ENCODE assay signal across 9 mouse cellular contexts in genomic region chr1:133032981-133033315, GRCm38 (mm10). TPM values are rescaled to one million over a fixed set of nuclear protein-coding genes. Genes with fewer than 3 reads are reported as not detected.
DNase-seq lines count a peak whose midpoint lies in the region; ATAC-seq and TF ChIP-seq lines count a peak whose summit lies in the region.
"Had no signal": no experiment of that assay in that cellular context is flagged by ENCODE, and none has a peak within 500 bp of the region (broad histone marks: within the 10 kb centered on the region; RNA-seq: fewer than 3 reads in every experiment).

No protein-coding gene starts in this region.

- no peaks in the 10 kb centered on the region for H3K36me3 ChIP-seq in heart, embryonic 12.5 days
- H3K36me3 ChIP-seq in hindbrain, embryonic 14.5 days (replicated peaks; ENCODE audit: control insufficient read depth, insufficient read depth) = no peaks in the 10 kb centered on the region
- H3K36me3 ChIP-seq in midbrain, embryonic 12.5 days = no peaks in the 10 kb centered on the region

- WGBS in heart, embryonic 12.5 days = 18% methylated on average over 5 of the region's 5 CpGs
- 12% methylated on average over 5 of the region's 5 CpGs for WGBS in hindbrain, embryonic 14.5 days
- WGBS in midbrain, embryonic 12.5 days = 6% methylated on average over 5 of the region's 5 CpGs

- DNase-seq in heart, adult 18-20 months = no peak
- DNase-seq in hindbrain, embryonic 14.5 days (ENCODE audit: low spot score) = no peak
- DNase-seq in left cerebral cortex, adult 8-10 months (ENCODE audit: low spot score in 2 of 2) = no peak
- no peak for DNase-seq in left cerebral cortex, postnatal 25 days (ENCODE audit: low spot score in 2 of 2)
- DNase-seq in adrenal gland, adult 2 months = no peak

- H3K9ac ChIP-seq in heart, embryonic 12.5 days = peak overlapping the region; percentile 68
- peak overlapping the region; percentile 52 for H3K9ac ChIP-seq in hindbrain, embryonic 14.5 days
- H3K9ac ChIP-seq in midbrain, embryonic 12.5 days (replicated peaks) = peak overlapping the region; percentile 55; the same call in 1 of the 2 replicates

- peak overlapping the region; percentile 56 for H3K4me3 ChIP-seq in heart, embryonic 12.5 days
- peak overlapping the region; percentile 86 for H3K4me3 ChIP-seq in bone marrow macrophage, adult 2 months (ENCODE audit: insufficient read depth, low read length)
- H3K4me3 ChIP-seq in hindbrain, embryonic 14.5 days (replicated peaks; ENCODE audit: low read length) = peak overlapping the region; percentile 34
- H3K4me3 ChIP-seq in midbrain, embryonic 12.5 days = peak overlapping the region; percentile 54

- H3K4me1 ChIP-seq in heart, embryonic 12.5 days (replicated peaks) = peaks cover 7% of the 10 kb centered on the region; the same call in 1 of the 2 replicates
- peaks cover 20% of the 10 kb centered on the region for H3K4me1 ChIP-seq in bone marrow macrophage, adult 2 months (ENCODE audit: control insufficient read depth, insufficient read depth, low read length)
- peaks cover 7% of the 10 kb centered on the region; the same call in 1 of the 2 replicates for H3K4me1 ChIP-seq in hindbrain, embryonic 14.5 days (replicated peaks; ENCODE audit: control insufficient read depth, insufficient read depth, low read length)
- H3K4me1 ChIP-seq in midbrain, embryonic 12.5 days = peaks cover 9% of the 10 kb centered on the region

- H3K27ac ChIP-seq in heart, embryonic 12.5 days (ENCODE audit: poor library complexity, severe bottlenecking) = peak overlapping the region; percentile 26
- no peak overlapping the region; the same call in 1 of the 2 replicates for H3K27ac ChIP-seq in bone marrow macrophage, adult 2 months (ENCODE audit: insufficient read depth, low read depth, low read length)
- 0 out of 2 replicates have a peak overlapping the region, but pooled peaks have one; percentile 22 for H3K27ac ChIP-seq in hindbrain, embryonic 14.5 days
- peak overlapping the region; percentile 52 for H3K27ac ChIP-seq in midbrain, embryonic 12.5 days (replicated peaks)

- no peak for ATAC-seq in heart, embryonic 12.5 days (ENCODE audit: insufficient number of reproducible peaks, low FRiP score)
- ATAC-seq in hindbrain, embryonic 14.5 days (ENCODE audit: low FRiP score) = peak; percentile 29
- no peak for ATAC-seq in midbrain, embryonic 12.5 days (ENCODE audit: low FRiP score, low read depth)

- no peak for TF ChIP-seq CTCF in bone marrow macrophage, adult 2 months (IDR thresholded peaks at IDR 0.05; ENCODE audit: low read depth, low read length)

- intact Hi-C loops in left cerebral cortex, postnatal 25 days (cut with DNase I) = loop anchor here (10.0 kb wide), 1 partner anchor 322 kb away; the partner anchor contains the start of gene Ren1

- peak overlapping the region; percentile 64 for H3K4me2 ChIP-seq in heart, embryonic 12.5 days
- H3K4me2 ChIP-seq in hindbrain, embryonic 14.5 days (replicated peaks) = peak overlapping the region; percentile 61
- H3K4me2 ChIP-seq in midbrain, embryonic 12.5 days (replicated peaks) = peak overlapping the region; percentile 60

- 0 out of 2 replicates have a peak, but pooled peaks cover 2% of the 10 kb centered on the region for H3K9me3 ChIP-seq in heart, embryonic 12.5 days (replicated peaks)
- H3K9me3 ChIP-seq in hindbrain, embryonic 14.5 days (ENCODE audit: control insufficient read depth, low read length) = no peaks in the 10 kb centered on the region
- H3K9me3 ChIP-seq in midbrain, embryonic 12.5 days = no peaks in the 10 kb centered on the region

- TF ChIP-seq POLR2A in bone marrow macrophage, adult 2 months (IDR thresholded peaks at IDR 0.05; ENCODE audit: borderline replicate concordance, low read depth, low read length) = no peak

- H3K27me3 ChIP-seq in heart, embryonic 12.5 days (replicated peaks) = no peaks in the 10 kb centered on the region
- H3K27me3 ChIP-seq in hindbrain, embryonic 14.5 days (ENCODE audit: control insufficient read depth, insufficient read depth, low read length) = no peaks in the 10 kb centered on the region
- H3K27me3 ChIP-seq in midbrain, embryonic 12.5 days = no peaks in the 10 kb centered on the region
- H3K27me3 ChIP-seq: CH12.LX had no signal

RNA-seq across cellular contexts. Expression of gene Mdm4, which starts 2.6 kb away (rescaled TPM):
- 31.3 and 35.5 TPM in 2 replicates for polyA plus RNA-seq in heart, embryonic 12.5 days (2016; fragmentation: Nextera tagmentation; extraction: Ambion mirVana)
- total RNA-seq in heart, adult 18-20 months (2021) = 10 to 100 TPM; 19.7 to 27.7 TPM
- 81.8 and 101 TPM in 2 replicates for polyA plus RNA-seq in bone marrow macrophage, adult 2 months (2012; ENCODE audit: insufficient read depth, insufficient read length, missing spikeins)
- polyA plus RNA-seq in hindbrain, embryonic 14.5 days (2014; fragmentation: Nextera tagmentation; extraction: Ambion mirVana) = 42.4 and 51.8 TPM in 2 replicates
- 50.1 and 56.4 TPM in 2 replicates for polyA plus RNA-seq in midbrain, embryonic 12.5 days (2016; fragmentation: Nextera tagmentation; extraction: Ambion mirVana)
- total RNA-seq in left cerebral cortex, adult 8-10 months (2022) = 10 to 100 TPM; 78.7 to 86.6 (median 81.7) TPM
- 10 to 100 TPM; 73.9 to 92.0 TPM for total RNA-seq in left cerebral cortex, postnatal 25 days (2021)
- total RNA-seq in adrenal gland, adult 2 months (2021) = 10 to 100 TPM; 44.1 to 70.4 TPM
- polyA plus RNA-seq in adrenal gland, adult 2 months (2012; rRNA removed) = 15.0 and 15.3 TPM in 2 replicates

RNA-seq across cellular contexts. Expression of gene Pik3c2b, which starts 12.5 kb away (rescaled TPM):
- 11.5 and 11.7 TPM in 2 replicates for polyA plus RNA-seq in heart, embryonic 12.5 days (2016; fragmentation: Nextera tagmentation; extraction: Ambion mirVana)
- 10 to 100 TPM; 13.9 to 14.3 TPM for total RNA-seq in heart, adult 18-20 months (2021)
- 0.07 TPM in 1 of 2 replicates, not detected in the other for polyA plus RNA-seq in bone marrow macrophage, adult 2 months (2012; ENCODE audit: insufficient read depth, insufficient read length, missing spikeins)
- 13.7 and 14.8 TPM in 2 replicates for polyA plus RNA-seq in hindbrain, embryonic 14.5 days (2014; fragmentation: Nextera tagmentation; extraction: Ambion mirVana)
- polyA plus RNA-seq in midbrain, embryonic 12.5 days (2016; fragmentation: Nextera tagmentation; extraction: Ambion mirVana) = 21.3 and 21.7 TPM in 2 replicates
- total RNA-seq in left cerebral cortex, adult 8-10 months (2022) = 10 to 100 TPM; 19.4 to 22.5 (median 21.3) TPM
- total RNA-seq in left cerebral cortex, postnatal 25 days (2021) = 10 to 100 TPM; 12.8 to 18.2 TPM
- 1 to 10 TPM; 4.6 to 6.5 TPM for total RNA-seq in adrenal gland, adult 2 months (2021)
- 6.5 and 7.2 TPM in 2 replicates for polyA plus RNA-seq in adrenal gland, adult 2 months (2012; rRNA removed)

Comparison
In these comparisons a context has a peak if more than half of its experiments do, and no peak if none do; other contexts are left out.
1. H3K4me3 ChIP-seq: peak in every context shown above with its lines; median percentile 86 in bone marrow macrophage, adult 2 months; 56 in heart, embryonic 12.5 days; 54 in midbrain, embryonic 12.5 days; 34 in hindbrain, embryonic 14.5 days.